Mouse (Mus musculus) forelimb bud, embryonic 11.5 days (tissue): Measurements from ENCODE around the gene Olfr239.
"Not testable (repeated sequence)": the region's sequence is repeated elsewhere in the genome, so short reads cannot be mapped to it uniquely, and the experiment has no call there.

Source experiments
- DNase-seq: peaks from one replicate; pipeline ENCODE4 v3.0.0-alpha.2; 2012; ENCODE audit warnings: low read depth, low spot score

Gene Olfr239

GRCm38 (mm10) chr17:33191002-33191401 is at the start of gene Olfr239:
TSS of gene Olfr239 (plus strand) at chr17:33191302.
- not testable (repeated sequence) for DNase-seq

DNA sequence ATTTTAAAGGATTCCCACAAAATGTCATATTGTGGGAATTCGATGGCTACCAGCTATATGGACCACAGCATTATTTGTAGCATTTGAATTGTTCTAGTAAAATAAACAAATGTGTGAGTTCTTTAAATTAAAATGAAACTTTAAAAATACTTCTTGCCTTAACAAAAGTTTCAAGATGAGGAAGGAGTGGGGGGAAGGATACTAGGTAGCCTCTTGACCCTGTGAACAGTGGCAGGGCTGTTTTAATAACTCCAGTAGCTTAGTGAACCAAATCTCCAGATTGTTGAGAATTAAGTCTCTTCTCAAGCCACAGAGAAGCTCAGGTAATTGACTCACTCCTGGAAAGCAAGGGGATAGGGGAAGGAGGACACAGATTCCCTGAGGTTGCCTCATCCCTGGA is 23.0 kb upstream of the Olfr239 start, which contains the start of gene Olfr55:
Gene Olfr55, plus strand, starts transcription at position 301 of the 400 bp plus-strand sequence.
- not testable (repeated sequence) for DNase-seq

DNA sequence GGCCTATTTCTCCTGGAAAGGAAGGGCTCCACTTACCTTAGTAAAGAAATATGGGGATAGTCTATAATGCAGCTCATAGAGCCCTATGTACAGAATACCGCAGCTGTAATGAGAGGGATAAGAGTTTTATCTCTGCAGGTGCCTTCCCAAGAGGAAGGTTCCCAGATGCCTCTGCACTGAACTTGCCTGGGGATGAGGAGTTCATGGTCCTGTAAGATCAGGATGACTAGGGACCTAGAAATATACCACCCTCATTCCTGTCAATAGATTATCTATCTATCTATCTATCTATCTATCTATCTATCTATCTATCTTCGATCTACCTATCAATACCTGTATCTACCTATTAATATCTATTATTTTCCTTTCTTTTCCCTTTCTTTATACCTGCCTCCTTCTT is 30.5 kb downstream of the Olfr239 start, which contains the start of gene Olfr1564:
Gene Olfr1564, minus strand, starts transcription at position 101 of the 400 bp plus-strand sequence.
- DNase-seq = no peak

- DNase-seq = not testable (repeated sequence)
Measured at GRCm38 (mm10) chr17:33236646-33237045, 45.5 kb downstream of the Olfr239 start.
